Mouse (Mus musculus) bone marrow, adult 2 months (tissue): ENCODE data around the gene Tmem274.

Experiments
- CTCF ChIP-seq: fragments of 200-500 bp; IDR thresholded peaks from 2 replicates; pipeline ENCODE4 v1.5.1; 2011; ENCODE audit warnings: low read length, control low read depth; ENCODE audit not compliant: control insufficient read depth, insufficient read depth
- POLR2A ChIP-seq: fragments of 200-500 bp; IDR thresholded peaks from 2 replicates; pipeline ENCODE4 v1.6.1; 2011; ENCODE audit warnings: low read depth, mild to moderate bottlenecking, control low read depth, low read length, borderline replicate concordance; ENCODE audit not compliant: control insufficient read depth

- no peak for TF ChIP-seq CTCF
- TF ChIP-seq POLR2A, result no peak
Observed at GRCm38 (mm10) chr4:149457831-149458430, 19.2 kb upstream of the Tmem274 start.
